Mouse (Mus musculus) thymus, adult 18-20 months (tissue): Measurements from ENCODE around the gene Psen2.

ENCODE experiments used
- DNase-seq, 2 experiments: peaks; one replicate each; pipeline ENCODE4 v3.0.0; 2022; ENCODE audit warnings: mixed read lengths in 2 of 2

The Psen2 gene

GRCm38 (mm10) chr1:180248593-180249146 lies 14.6 kb downstream of the Psen2 start:
- no peak for DNase-seq

DNA sequence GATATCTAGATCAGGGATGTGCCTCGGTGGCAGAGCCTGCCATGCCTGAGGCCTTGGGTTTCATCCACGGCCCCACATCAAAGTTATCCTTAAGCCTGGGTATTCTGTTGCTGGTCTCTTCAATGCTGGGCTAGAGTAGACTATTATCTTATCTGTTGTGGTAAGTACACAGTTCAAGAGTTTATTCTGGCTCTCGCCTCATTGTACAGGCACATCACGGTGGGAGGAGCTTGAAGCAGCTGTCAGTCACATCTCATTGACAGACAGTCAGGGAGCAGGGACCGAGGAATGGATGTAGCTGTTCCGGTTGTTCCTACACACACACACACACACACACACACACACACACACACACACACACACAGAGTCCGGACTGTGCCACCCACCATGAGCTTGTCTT lies 15.3 kb downstream of the Psen2 start:
- no peak for DNase-seq

GRCm38 (mm10) chr1:180245741-180246507 lies 17.3 kb downstream of the Psen2 start:
- no peak for DNase-seq

- DNase-seq, result no peak
These were observed 31.5 kb downstream of the Psen2 start for GRCm38 (mm10) chr1:180231729-180232128.

- no peak for DNase-seq
These were observed 32.7 kb downstream of the Psen2 start for GRCm38 (mm10) chr1:180230580-180230979.

DNA sequence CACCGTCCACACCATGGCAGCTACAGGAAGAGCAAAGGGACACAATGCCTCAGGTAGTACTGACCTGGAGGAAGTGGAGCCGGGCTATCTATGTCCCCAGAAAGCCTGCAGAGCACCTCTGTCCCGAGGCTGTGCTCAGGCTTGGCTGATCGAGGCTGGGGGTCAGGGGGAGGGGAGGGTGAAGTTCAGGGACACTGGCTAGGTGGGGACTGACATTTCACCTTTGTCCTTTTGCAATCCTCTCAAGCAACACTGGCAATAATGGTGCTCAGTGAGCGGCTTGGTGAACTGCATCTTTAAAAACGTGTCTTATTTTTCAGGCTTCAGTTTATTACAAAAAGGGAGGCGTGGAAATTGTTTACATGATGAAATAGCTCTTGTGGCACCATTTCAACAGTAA lies 33.3 kb downstream of the Psen2 start:
- no peak for DNase-seq

GRCm38 (mm10) chr1:180228854-180229253 lies 34.4 kb downstream of the Psen2 start:
- no peak for DNase-seq

DNA sequence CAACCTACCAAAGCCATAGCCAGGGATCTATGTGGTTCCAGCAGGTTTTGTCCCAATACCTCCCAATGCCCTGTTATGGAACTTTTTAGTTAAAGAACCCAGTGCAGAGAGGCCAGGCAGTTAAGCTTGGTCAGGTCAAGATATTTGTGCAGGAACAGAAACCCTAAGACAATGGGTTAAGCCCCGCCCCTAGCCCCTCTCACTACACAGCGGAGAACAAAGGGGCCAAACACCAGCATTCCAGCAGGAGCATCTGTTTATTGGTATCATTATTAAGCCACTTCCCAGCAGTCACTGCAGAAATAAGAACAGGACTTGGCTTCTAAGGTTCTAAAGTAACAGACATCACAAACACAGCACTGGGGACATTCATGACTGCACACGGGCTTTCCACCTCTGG lies 36.5 kb downstream of the Psen2 start:
- DNase-seq, result no peak

DNA sequence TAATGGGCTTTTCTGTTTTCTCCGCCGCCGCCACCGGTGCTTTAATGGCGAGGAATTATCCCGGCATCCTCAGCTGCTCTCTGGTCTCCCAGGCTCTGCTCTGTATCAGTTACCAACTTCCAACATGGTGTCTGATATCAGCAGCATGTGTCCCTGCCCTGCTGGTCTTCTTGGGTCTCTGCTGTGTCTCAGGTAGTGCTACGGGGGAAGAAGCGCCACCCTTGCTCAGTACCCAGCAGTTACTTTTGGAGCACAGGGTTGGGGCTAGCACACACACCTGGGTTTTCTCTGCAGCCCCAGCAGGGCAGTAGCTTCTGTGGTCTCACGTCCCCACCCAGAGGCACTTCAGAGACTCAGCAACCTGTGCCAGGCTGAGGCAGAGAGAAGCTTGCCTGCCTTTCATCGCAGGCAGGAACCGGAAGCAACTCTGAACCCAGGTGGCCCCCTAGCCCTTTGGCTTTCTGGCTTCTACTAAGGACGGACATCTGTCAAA lies 37.0 kb downstream of the Psen2 start:
- peak; percentile 59 to 67 for DNase-seq

DNA sequence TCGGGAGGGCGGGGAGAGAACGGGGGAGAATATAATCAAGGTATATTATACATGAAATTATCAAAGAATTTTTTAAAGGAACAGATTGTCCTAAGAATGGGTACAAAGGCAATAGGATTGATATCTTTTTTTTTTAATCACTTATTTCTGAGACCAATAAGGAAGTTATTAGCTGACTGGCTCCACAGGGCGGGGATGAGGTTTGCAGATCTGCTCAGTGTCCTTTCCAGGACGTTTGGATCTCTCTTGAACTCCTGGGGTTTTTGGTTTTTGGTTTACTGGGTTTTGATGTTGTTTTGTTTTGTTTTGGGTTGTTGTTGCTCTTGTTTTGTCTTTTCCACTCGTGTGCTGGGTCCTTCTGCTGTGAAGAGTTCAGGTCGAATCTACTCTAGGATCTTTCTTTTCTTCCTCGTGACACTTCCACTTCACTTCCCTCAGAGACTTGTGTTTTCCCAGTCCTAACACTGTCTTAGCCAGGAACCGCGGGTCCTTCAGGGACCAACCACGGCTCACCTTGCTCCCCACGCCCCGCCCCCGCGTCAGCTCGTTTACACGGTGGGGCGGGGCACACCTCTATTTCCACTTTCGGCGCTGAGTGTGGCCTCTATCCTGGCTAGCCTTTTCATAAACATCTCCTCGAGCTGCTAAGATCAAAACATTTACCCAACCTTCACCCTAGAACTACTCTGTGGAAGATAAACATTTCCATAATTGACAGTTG lies 37.6 kb downstream of the Psen2 start:
- DNase-seq, result peak; percentile 45 to 56

- no peak for DNase-seq
These were observed 41.2 kb downstream of the Psen2 start for GRCm38 (mm10) chr1:180222007-180222406.

DNA sequence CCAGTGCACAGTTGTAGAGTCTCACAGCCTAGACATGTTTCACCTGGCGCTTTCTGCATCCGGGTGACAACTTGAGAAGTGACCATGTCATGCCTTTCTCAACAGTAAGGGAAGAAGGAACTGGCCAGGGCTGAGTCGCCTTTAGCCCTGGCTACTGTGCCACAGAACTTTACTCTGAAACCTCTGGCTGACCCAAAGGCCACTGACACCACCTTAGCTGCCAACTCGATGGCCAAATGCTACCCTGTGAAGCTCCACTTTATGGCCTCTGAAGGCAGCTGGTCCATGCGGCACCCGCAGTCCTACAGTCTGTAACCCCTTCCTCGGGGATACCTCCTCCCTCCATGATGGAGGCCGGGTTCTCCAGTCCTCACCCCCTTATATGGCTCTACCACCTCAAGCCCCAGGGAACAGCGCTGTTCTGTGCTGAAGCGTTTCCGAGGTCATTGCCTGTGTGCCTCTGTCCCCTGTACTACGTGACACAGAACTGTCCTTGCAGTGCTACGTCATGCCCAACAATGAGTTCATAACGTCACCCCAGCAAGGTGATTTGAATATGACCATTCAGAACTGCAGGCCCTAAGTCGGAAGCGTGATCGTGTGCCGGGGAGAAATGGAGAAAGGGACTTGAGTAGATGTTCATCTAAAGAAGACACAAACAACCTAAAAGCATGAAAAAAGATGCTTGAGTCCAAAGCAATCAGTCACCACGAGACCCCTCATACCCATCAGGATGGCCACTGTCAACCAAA lies 42.3 kb downstream of the Psen2 start:
- DNase-seq, result no peak

DNA sequence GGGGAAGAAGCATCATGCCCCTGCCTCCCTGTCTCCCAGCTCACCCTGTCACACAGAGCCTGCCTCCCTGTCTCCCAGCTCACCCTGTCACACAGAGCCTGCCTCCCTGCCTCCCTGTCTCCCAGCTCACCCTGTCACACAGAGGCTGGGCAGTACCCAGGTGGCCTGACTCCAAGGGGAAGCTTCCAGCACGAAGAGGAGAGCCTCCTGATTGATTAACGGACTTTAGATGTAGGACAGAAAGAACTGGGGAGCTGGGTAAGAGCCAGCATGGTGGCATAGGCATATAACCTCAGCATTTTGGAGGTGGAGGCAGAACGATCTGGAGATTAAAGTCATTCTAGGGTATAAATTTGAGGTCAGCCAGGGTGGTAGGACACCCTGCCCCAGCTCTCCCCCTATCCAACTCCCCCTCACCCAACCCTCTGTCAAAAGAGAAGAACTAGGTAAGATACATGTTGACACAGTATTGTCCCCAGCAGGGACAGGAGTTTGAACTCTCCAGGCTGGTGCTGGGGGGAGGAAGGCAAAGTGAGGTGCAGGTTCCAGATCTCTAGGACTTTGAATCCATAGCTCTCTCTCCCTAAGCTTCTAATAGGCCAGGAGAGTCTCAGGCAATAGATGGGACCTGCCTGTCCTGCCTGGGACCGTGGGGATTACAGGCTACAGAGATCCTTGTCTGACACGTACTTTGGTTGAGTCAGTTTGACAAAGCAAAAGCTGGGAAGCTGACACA lies 46.5 kb downstream of the Psen2 start:
- DNase-seq, result no peak

- DNase-seq, result peak in 1 of 2 experiments; percentile 49
These were observed 48.2 kb downstream of the Psen2 start for GRCm38 (mm10) chr1:180215044-180215443.

DNA sequence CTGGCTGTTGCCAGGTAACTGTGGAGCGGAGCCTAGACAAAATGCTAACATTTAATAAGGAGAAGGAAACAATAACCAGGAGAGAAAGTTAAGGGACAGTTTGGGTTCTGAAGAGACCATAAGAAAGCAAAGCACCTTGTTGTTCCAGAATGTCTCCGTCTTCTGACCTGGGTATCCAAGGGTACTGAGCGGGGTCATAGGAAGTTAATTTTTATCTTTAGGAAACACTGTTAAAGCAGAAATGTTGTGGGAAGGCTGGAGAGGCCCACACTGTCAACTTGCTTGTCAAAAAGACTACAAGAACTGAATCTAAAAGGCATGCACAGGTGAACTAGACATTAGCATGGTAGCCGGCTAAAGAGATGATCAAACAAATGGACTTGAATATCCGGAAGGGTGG lies 50.3 kb downstream of the Psen2 start:
- DNase-seq, result no peak

- DNase-seq, result no peak
These were observed 52.4 kb downstream of the Psen2 start for GRCm38 (mm10) chr1:180210781-180211271.

DNA sequence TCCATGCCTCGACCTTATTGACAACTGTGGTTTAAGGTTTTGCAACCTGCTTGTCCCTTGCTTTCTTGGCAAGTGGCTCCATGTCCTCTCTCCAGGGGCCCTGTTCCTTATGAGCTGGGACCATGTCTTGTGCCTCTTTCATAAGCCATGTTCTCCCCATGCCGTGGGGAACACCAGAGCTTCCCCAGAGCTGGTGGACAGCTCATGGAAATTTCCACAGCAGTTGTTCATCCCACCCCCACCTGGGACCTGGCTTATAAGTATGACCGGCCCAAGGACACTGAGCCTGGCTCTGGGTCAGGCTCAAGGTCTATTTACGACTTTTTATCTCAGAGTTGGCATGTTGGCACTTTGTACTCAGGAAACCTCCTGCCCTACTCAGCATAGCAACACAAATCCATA lies 53.2 kb downstream of the Psen2 start:
- DNase-seq, result no peak

GRCm38 (mm10) chr1:180208370-180208769 lies 54.9 kb downstream of the Psen2 start:
- no peak for DNase-seq

DNA sequence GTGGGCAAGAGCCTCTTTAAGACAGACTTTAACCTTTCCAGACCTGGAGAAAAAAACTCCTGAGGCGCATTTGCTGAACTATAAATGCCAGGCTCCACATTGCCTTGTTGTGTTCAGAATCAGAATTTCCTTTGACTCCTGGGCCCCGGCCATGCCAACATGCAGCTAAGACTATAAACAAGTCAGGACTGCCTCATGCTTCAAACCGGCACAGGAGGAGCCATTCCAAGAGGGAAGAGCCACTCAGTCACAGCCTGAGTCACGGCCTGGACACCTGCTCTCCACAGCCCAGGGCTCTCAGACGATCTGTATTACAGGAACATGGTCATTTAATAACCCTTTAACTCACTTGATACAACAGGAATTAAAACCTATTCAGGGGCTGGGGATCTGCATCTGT lies 62.5 kb downstream of the Psen2 start:
- no peak for DNase-seq

GRCm38 (mm10) chr1:180199715-180200050 lies 63.6 kb downstream of the Psen2 start:
- no peak for DNase-seq

GRCm38 (mm10) chr1:180198959-180199714 lies 64.1 kb downstream of the Psen2 start, which contains the start of gene Coq8a:
TSS of gene Coq8a (minus strand) at chr1:180199602.
- DNase-seq, result no peak
